Mouse (Mus musculus) midbrain, embryonic 10.5 days (tissue): Measurements from ENCODE around the gene Naaa. TPM values are rescaled to one million over a fixed set of nuclear protein-coding genes. Genes with fewer than 3 reads are reported as not detected.

Source experiments
- DNase-seq: peaks from one replicate; pipeline ENCODE4 v3.0.0-alpha.2; 2017; ENCODE audit warnings: low spot score
- H3K27ac ChIP-seq: fragments of 300-500 bp; sonication (generic); replicated peaks from 2 replicates; pipeline ENCODE4 v1.5.1; 2016; ENCODE audit warnings: mild to moderate bottlenecking
- H3K27me3 ChIP-seq: fragments of 300-500 bp; sonication (generic); 2 replicates; pipeline ENCODE4 v1.6.1; 2016; ENCODE audit warnings: low read depth, mild to moderate bottlenecking; ENCODE audit not compliant: poor library complexity, severe bottlenecking
- H3K36me3 ChIP-seq: fragments of 300-500 bp; sonication (generic); 2 replicates; pipeline ENCODE4 v1.6.1; 2016; ENCODE audit warnings: mild to moderate bottlenecking, moderate library complexity
- H3K4me1 ChIP-seq: fragments of 300-500 bp; sonication (generic); 2 replicates; pipeline ENCODE4 v1.6.1; 2016
- H3K4me3 ChIP-seq: fragments of 300-500 bp; sonication (generic); 2 replicates; pipeline ENCODE4 v1.5.1; 2016; ENCODE audit warnings: mild to moderate bottlenecking, moderate library complexity
- H3K9me3 ChIP-seq: fragments of 300-500 bp; sonication (generic); replicated peaks from 2 replicates; pipeline ENCODE4 v1.6.1; 2016; ENCODE audit warnings: mild to moderate bottlenecking
- WGBS: fragments of 180-500 bp; shearing (Covaris S2); methylation state at CpG from one replicate; pipeline ENCODE4 v1.1.7; 2016; 5-methylcytosine and 5-hydroxymethylcytosine counted together
- polyA plus RNA-seq: library from polyadenylated mRNA; unstranded; fragments of >200 nt; fragmentation: Nextera tagmentation; extraction: Ambion mirVana; gene quantifications from 2 replicates; pipeline ENCODE4 v1.2.1, GENCODE M21; 2016

Naaa gene
- polyA plus RNA-seq, 1 experiment from 2014 or later, result 4.5 TPM

- H3K4me3 ChIP-seq, result peak overlapping the region; percentile 24; the same call in 1 of the 2 replicates
- H3K27ac ChIP-seq, result no peak overlapping the region
- peaks cover 28% of the 10 kb centered on the region for H3K4me1 ChIP-seq
- H3K9me3 ChIP-seq, result no peaks in the 10 kb centered on the region
- H3K27me3 ChIP-seq, result peaks cover 21% of the 10 kb centered on the region
- WGBS, result 19% methylated on average over 18 of the region's 18 CpGs
- H3K36me3 ChIP-seq, result no peaks in the 10 kb centered on the region
- peak; percentile 51 for DNase-seq
These were observed 25.1 kb downstream of the Naaa start for GRCm38 (mm10) chr5:92252797-92253343.

- no peak for DNase-seq
- Histone ChIP-seq H3K27ac (no peak overlapping the region), H3K27me3 (peaks cover 16% of the 10 kb centered on the region), H3K9me3 (no peaks in the 10 kb centered on the region), H3K4me1 (peaks cover 22% of the 10 kb centered on the region), H3K4me3 (no peak overlapping the region), H3K36me3 (no peaks in the 10 kb centered on the region)
- WGBS, result 90% methylated on average over 6 of the region's 6 CpGs
These were observed 25.9 kb downstream of the Naaa start for GRCm38 (mm10) chr5:92252031-92252430.

- Histone ChIP-seq H3K27me3 (peaks cover 7% of the 10 kb centered on the region; the same call in 1 of the 2 replicates), H3K4me1 (peaks cover 7% of the 10 kb centered on the region), H3K9me3 (no peaks in the 10 kb centered on the region), H3K36me3 (no peaks in the 10 kb centered on the region), H3K27ac (no peak overlapping the region), H3K4me3 (no peak overlapping the region)
- DNase-seq, result no peak
- WGBS, result 87% methylated on average over 11 of the region's 11 CpGs
These were observed 29.4 kb downstream of the Naaa start for GRCm38 (mm10) chr5:92248614-92249013.

DNA sequence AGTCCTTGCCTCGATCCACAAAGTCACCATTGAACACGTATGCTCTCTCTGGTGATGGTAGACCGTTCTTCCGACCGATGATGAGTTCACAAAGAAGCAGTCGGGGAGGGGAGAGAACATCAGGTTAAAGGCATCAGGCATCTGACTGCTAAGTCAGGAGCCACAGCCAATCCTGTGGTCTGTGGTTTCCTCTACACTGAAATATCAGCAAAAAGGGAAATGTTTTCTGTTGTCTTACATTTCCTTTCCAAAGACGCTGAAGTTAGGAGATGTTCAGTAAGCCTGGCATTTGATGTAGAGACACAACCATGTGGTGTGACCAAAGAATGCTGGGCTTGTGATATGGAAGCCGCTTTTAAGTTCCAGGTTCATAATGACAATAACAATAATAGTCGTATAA lies 32.5 kb downstream of the Naaa start:
- no peaks in the 10 kb centered on the region for H3K9me3 ChIP-seq
- H3K27me3 ChIP-seq, result no peaks in the 10 kb centered on the region
- 93% methylated on average over 9 of the region's 9 CpGs for WGBS
- no peaks in the 10 kb centered on the region for H3K4me1 ChIP-seq
- DNase-seq, result no peak
- H3K4me3 ChIP-seq, result no peak overlapping the region
- no peak overlapping the region for H3K27ac ChIP-seq
- no peaks in the 10 kb centered on the region for H3K36me3 ChIP-seq

DNA sequence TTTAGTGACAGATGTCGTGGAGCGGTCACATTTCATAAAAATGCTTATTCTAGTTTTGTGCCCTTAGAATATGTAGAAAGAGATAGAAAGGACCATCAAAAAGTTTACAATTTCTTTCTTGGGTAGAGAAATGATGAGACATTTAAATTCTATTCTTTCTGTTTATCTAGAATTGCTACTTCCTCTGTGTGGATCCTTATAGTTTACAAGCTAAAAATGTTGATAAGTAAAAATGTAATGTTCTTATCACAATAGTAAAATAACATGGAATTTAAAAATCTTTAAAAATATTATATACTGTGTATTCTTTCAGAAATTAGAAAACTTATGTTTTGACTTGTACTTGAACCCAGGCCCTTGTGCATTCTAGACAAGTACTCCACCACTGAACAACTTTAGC lies 33.1 kb downstream of the Naaa start:
- 91% methylated on average over 2 of the region's 2 CpGs for WGBS
- DNase-seq, result no peak
- Histone ChIP-seq H3K9me3 (no peaks in the 10 kb centered on the region), H3K27ac (no peak overlapping the region), H3K4me1 (0 out of 2 replicates have a peak, but pooled peaks cover under 1% of the 10 kb centered on the region), H3K36me3 (no peaks in the 10 kb centered on the region), H3K27me3 (no peaks in the 10 kb centered on the region), H3K4me3 (no peak overlapping the region)

- Histone ChIP-seq H3K9me3 (no peaks in the 10 kb centered on the region), H3K27me3 (no peaks in the 10 kb centered on the region), H3K4me1 (0 out of 2 replicates have a peak, but pooled peaks cover 4% of the 10 kb centered on the region), H3K27ac (no peak overlapping the region), H3K36me3 (no peaks in the 10 kb centered on the region), H3K4me3 (no peak overlapping the region)
- WGBS, result 93% methylated on average over 12 of the region's 12 CpGs
- no peak for DNase-seq
These were observed 37.2 kb downstream of the Naaa start for GRCm38 (mm10) chr5:92240769-92241168.

- Histone ChIP-seq H3K36me3 (no peaks in the 10 kb centered on the region), H3K9me3 (no peaks in the 10 kb centered on the region), H3K4me3 (0 out of 2 replicates have a peak overlapping the region, but pooled peaks have one; percentile 11), H3K4me1 (0 out of 2 replicates have a peak, but pooled peaks cover 4% of the 10 kb centered on the region), H3K27ac (no peak overlapping the region; the same call in 1 of the 2 replicates), H3K27me3 (no peaks in the 10 kb centered on the region)
- 48% methylated on average over 29 of the region's 29 CpGs for WGBS
- DNase-seq, result peak; percentile 52
These were observed 38.4 kb downstream of the Naaa start for GRCm38 (mm10) chr5:92239333-92240232.

DNA sequence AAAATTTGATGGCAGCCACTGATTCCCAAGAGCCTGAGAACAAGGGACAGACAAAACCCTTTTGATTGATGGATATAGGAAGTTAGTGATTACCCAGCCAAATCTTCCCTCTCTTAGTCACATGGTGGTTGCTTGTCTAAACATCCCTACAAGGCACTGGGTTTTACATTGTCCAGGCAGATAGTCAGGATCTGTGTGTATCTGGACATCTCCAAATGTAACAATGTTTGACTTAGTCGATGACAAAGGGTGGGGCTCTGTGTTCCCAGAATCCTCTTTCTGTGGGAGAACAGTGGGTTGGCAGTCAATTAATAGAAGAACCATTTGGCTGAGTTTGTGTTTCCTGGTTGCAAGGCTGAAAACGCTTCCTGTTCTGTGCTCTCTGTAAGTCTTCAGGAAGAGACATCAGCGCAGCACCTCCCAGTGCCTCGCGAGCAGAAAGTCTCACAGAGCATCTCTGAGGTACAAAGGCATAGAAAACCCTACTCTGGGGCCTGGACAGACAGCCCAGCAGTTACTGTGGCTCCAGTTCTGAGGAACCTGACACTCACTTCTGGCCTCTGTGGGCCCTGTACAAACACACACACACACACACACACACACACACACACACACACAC lies 42.9 kb downstream of the Naaa start:
- no peaks in the 10 kb centered on the region for H3K9me3 ChIP-seq
- WGBS, result 78% methylated on average over 5 of the region's 5 CpGs
- 0 out of 2 replicates have a peak, but pooled peaks cover 4% of the 10 kb centered on the region for H3K4me1 ChIP-seq
- no peak for DNase-seq
- no peak overlapping the region for H3K4me3 ChIP-seq
- H3K27ac ChIP-seq, result no peak overlapping the region
- H3K36me3 ChIP-seq, result no peaks in the 10 kb centered on the region
- H3K27me3 ChIP-seq, result no peaks in the 10 kb centered on the region

DNA sequence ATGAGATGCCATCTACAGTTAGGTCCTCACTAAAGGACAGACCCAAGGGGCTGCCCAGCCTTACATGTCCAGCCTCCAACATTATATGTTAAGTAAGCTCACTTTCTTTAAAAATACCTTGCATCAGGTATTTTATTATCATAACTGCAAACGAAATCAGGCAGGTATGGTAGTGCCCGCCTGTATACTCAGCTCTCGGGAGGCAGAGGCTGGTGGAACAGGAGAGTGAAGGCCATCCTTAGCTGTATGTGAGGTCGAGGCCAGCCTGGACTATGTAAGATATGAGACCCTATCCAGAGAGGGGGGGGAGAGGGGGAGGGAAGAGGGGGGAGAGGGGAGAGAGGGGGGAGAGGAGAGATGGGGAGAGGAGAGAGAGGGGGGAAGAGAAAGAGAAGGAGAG lies 44.6 kb downstream of the Naaa start:
- Histone ChIP-seq H3K27me3 (no peaks in the 10 kb centered on the region), H3K4me1 (no peaks in the 10 kb centered on the region), H3K4me3 (no peak overlapping the region), H3K9me3 (no peaks in the 10 kb centered on the region), H3K27ac (no peak overlapping the region), H3K36me3 (no peaks in the 10 kb centered on the region)
- DNase-seq, result no peak
- 93% methylated on average over 4 of the region's 4 CpGs for WGBS

- Histone ChIP-seq H3K27ac (no peak overlapping the region), H3K36me3 (no peaks in the 10 kb centered on the region), H3K4me3 (no peak overlapping the region), H3K27me3 (no peaks in the 10 kb centered on the region), H3K4me1 (no peaks in the 10 kb centered on the region), H3K9me3 (no peaks in the 10 kb centered on the region)
- no peak for DNase-seq
- whole genome bisulfite sequencing, result 86% methylated on average over 10 of the region's 10 CpGs
These were observed 46.1 kb downstream of the Naaa start for GRCm38 (mm10) chr5:92231836-92232235.

DNA sequence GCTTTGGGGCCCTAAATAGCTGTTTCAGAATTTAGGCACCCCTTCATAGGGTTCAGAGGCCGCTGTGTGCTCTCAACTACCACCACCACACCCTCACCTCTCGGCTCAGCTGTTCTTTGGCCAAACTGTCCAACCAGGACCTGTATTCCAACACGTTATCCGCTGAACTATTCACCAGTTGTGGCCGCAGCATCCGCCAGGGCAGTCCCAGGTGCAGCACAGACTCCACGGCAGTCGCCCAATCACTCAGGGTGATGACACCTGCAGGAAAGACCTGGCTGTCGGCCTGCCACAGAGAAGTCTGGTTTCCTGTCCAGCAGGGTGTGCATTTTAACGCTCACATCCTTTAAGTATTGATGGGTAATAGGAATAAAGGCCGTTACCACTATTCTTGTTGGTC lies 47.7 kb downstream of the Naaa start:
- no peak for DNase-seq
- no peaks in the 10 kb centered on the region for H3K4me1 ChIP-seq
- H3K27ac ChIP-seq, result no peak overlapping the region
- no peak overlapping the region for H3K4me3 ChIP-seq
- H3K36me3 ChIP-seq, result no peaks in the 10 kb centered on the region
- WGBS, result 89% methylated on average over 11 of the region's 11 CpGs
- no peaks in the 10 kb centered on the region for H3K9me3 ChIP-seq
- H3K27me3 ChIP-seq, result no peaks in the 10 kb centered on the region

DNA sequence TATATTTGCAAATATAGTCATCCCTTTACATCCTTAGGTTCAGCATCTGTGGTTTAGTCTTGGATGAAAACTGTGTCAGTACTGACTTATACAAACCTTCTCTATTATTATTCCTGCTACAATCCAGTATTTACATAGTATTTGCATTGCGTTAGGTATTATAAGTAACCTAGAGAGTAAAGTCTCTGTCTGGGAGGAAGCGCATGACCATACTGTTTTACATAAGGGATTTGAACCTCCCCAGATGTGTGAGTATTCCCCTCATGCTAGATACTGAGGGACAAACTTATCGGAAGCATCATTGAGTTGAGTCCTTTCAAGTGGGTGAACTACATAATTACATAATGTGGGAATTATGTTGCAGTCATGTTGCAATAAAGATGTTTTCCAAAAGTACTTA lies 48.5 kb downstream of the Naaa start:
- H3K27ac ChIP-seq, result no peak overlapping the region
- 96% methylated on average over 3 of the region's 3 CpGs for WGBS
- no peaks in the 10 kb centered on the region for H3K4me1 ChIP-seq
- no peaks in the 10 kb centered on the region for H3K36me3 ChIP-seq
- no peak overlapping the region for H3K4me3 ChIP-seq
- DNase-seq, result no peak
- no peaks in the 10 kb centered on the region for H3K27me3 ChIP-seq
- H3K9me3 ChIP-seq, result no peaks in the 10 kb centered on the region

- no peaks in the 10 kb centered on the region for H3K9me3 ChIP-seq
- H3K27ac ChIP-seq, result no peak overlapping the region
- DNase-seq, result no peak
- H3K4me3 ChIP-seq, result no peak overlapping the region
- no peaks in the 10 kb centered on the region for H3K4me1 ChIP-seq
- 32% methylated on average over 10 of the region's 10 CpGs for WGBS
- H3K27me3 ChIP-seq, result no peaks in the 10 kb centered on the region
- H3K36me3 ChIP-seq, result no peaks in the 10 kb centered on the region
These were observed 49.2 kb downstream of the Naaa start for GRCm38 (mm10) chr5:92228776-92229175.
